Mouse (Mus musculus) CH12.LX (cell line): ENCODE data around the gene Idh3a. TPM values are rescaled to one million over a fixed set of nuclear protein-coding genes. Genes with fewer than 3 reads are reported as not detected.

ENCODE experiments used
- DNase-seq: peaks from one replicate; pipeline ENCODE4 v3.0.0-alpha.2; 2013; ENCODE audit errors: extremely low read depth
- H3K27ac ChIP-seq: 2 replicates; pipeline ENCODE4 v1.5.1; 2012; ENCODE audit warnings: low read depth, mild to moderate bottlenecking, control low read depth, moderate library complexity; ENCODE audit not compliant: insufficient read depth
- H3K27me3 ChIP-seq: replicated peaks from 2 replicates; pipeline ENCODE3; 2012; ENCODE audit warnings: inconsistent platforms
- H3K36me3 ChIP-seq, 2 experiments: replicated peaks in 1 of 2; 2 replicates each; pipeline versions ENCODE3 to v1.6.1; 2012; ENCODE audit warnings: inconsistent platforms in 1 of 2, low read length in 1 of 2, mild to moderate bottlenecking in 1 of 2, mixed read lengths in 1 of 2, moderate library complexity in 1 of 2; ENCODE audit not compliant: control insufficient read depth in 1 of 2, insufficient read depth in 1 of 2
- H3K4me1 ChIP-seq, 2 experiments: 2 replicates each; pipeline ENCODE4 v1.6.1; 2012; ENCODE audit warnings: inconsistent platforms in 1 of 2, moderate library complexity in 1 of 2; ENCODE audit not compliant: insufficient read depth in 2 of 2, control insufficient read depth in 1 of 2
- H3K4me2 ChIP-seq: 2 replicates; pipeline ENCODE4 v1.6.1; 2012; ENCODE audit warnings: low read depth, mild to moderate bottlenecking, control low read depth; ENCODE audit not compliant: poor library complexity, insufficient read depth, severe bottlenecking
- H3K4me3 ChIP-seq, 3 experiments: fragments of 150-350 bp in 1 of 3; sonication (generic) in 1 of 3; replicated peaks in 1 of 3; 2 replicates each; pipeline versions ENCODE3 to v1.5.1; 2011 to 2012; ENCODE audit warnings: low read depth in 2 of 3, low read length in 2 of 3, mild to moderate bottlenecking in 2 of 3, moderate library complexity in 2 of 3, control low read depth in 1 of 3, improper control_type of control experiment in 1 of 3, inconsistent platforms in 1 of 3, mixed read lengths in 1 of 3; ENCODE audit not compliant: poor library complexity in 1 of 3
- H3K79me2 ChIP-seq: replicated peaks from 2 replicates; pipeline ENCODE4 v1.6.1; 2012; ENCODE audit warnings: mild to moderate bottlenecking, moderate library complexity; ENCODE audit not compliant: control insufficient read depth, poor library complexity, insufficient read depth, severe bottlenecking; ENCODE audit errors: extremely low read depth
- H3K9ac ChIP-seq: 2 replicates; pipeline ENCODE4 v1.6.1; 2012; ENCODE audit warnings: low read depth, mild to moderate bottlenecking, control low read depth, moderate library complexity; ENCODE audit not compliant: insufficient read depth
- H3K9me3 ChIP-seq: replicated peaks from 2 replicates; pipeline ENCODE3; 2012; ENCODE audit warnings: low read length, inconsistent platforms, mixed read lengths
- BHLHE40 ChIP-seq: IDR thresholded peaks from 2 replicates; pipeline ENCODE4 v1.6.1; 2011; ENCODE audit warnings: mild to moderate bottlenecking, low read depth, low read length, improper control_type of control experiment
- CTCF ChIP-seq, 2 experiments: IDR thresholded peaks in 1 of 2; conservative IDR thresholded peaks in 1 of 2; 2 replicates each; pipeline ENCODE4 v1.5.1; 2011 to 2012; ENCODE audit warnings: low read depth in 2 of 2, low read length in 2 of 2, improper control_type of control experiment in 1 of 2, inconsistent platforms in 1 of 2, mild to moderate bottlenecking in 1 of 2, moderate library complexity in 1 of 2
- EP300 ChIP-seq: IDR thresholded peaks from 2 replicates; pipeline ENCODE4 v1.6.1; 2011; ENCODE audit warnings: low read length, improper control_type of control experiment
- ETS1 ChIP-seq: conservative IDR thresholded peaks from 2 replicates; pipeline ENCODE4 v1.6.1; 2012; ENCODE audit warnings: low read depth, mild to moderate bottlenecking, inconsistent platforms, low read length, improper control_type of control experiment, moderate library complexity
- IRF4 ChIP-seq: IDR thresholded peaks from 2 replicates; pipeline ENCODE4 v1.6.1; 2014; ENCODE audit warnings: low read depth, mild to moderate bottlenecking, inconsistent platforms, low read length, improper control_type of control experiment
- KAT2A ChIP-seq: IDR thresholded peaks from 2 replicates; pipeline ENCODE4 v1.6.1; 2012; ENCODE audit warnings: low read length, improper control_type of control experiment, inconsistent platforms; ENCODE audit not compliant: insufficient replicate concordance
- MAFK ChIP-seq: IDR thresholded peaks from 2 replicates; pipeline ENCODE4 v1.6.1; 2011; ENCODE audit warnings: low read length, improper control_type of control experiment; ENCODE audit not compliant: insufficient replicate concordance
- MEF2A ChIP-seq: IDR thresholded peaks from 2 replicates; pipeline ENCODE4 v1.6.1; 2014; ENCODE audit warnings: low read depth, mild to moderate bottlenecking, inconsistent platforms, low read length, improper control_type of control experiment, borderline replicate concordance
- MXI1 ChIP-seq: IDR thresholded peaks from 2 replicates; pipeline ENCODE4 v1.6.1; 2011; ENCODE audit warnings: mild to moderate bottlenecking, low read depth, low read length, improper control_type of control experiment
- MYC ChIP-seq: IDR thresholded peaks from 2 replicates; pipeline ENCODE4 v1.6.1; 2011; ENCODE audit warnings: low read depth, mild to moderate bottlenecking, improper control_type of control experiment, low read length
- POLR2AphosphoS2 ChIP-seq: IDR thresholded peaks from 2 replicates; pipeline ENCODE4 v1.6.1; 2011; ENCODE audit warnings: low read depth, low read length, improper control_type of control experiment
- RAD21 ChIP-seq: IDR thresholded peaks from 2 replicates; pipeline ENCODE4 v1.6.1; 2011; ENCODE audit warnings: low read depth, mild to moderate bottlenecking, low read length, improper control_type of control experiment, moderate library complexity
- SIN3A ChIP-seq: IDR thresholded peaks from 2 replicates; pipeline ENCODE4 v1.6.1; 2012; ENCODE audit warnings: low read length, improper control_type of control experiment, inconsistent platforms
- SMC3 ChIP-seq: IDR thresholded peaks from 2 replicates; pipeline ENCODE4 v1.6.1; 2011; ENCODE audit warnings: low read depth, low read length, improper control_type of control experiment
- TBP ChIP-seq: conservative IDR thresholded peaks from 2 replicates; pipeline ENCODE4 v1.6.1; 2011; ENCODE audit warnings: low read depth, low read length, improper control_type of control experiment
- TCF12 ChIP-seq: IDR thresholded peaks from 2 replicates; pipeline ENCODE4 v1.6.1; 2014; ENCODE audit warnings: low read depth, mild to moderate bottlenecking, inconsistent platforms, low read length, improper control_type of control experiment
- UBTF ChIP-seq: IDR thresholded peaks from 2 replicates; pipeline ENCODE4 v1.6.1; 2012; ENCODE audit warnings: low read depth, mild to moderate bottlenecking, inconsistent platforms, low read length, improper control_type of control experiment, moderate library complexity
- ZC3H11A ChIP-seq: IDR thresholded peaks from 2 replicates; pipeline ENCODE4 v1.6.1; 2012; ENCODE audit warnings: low read depth, mild to moderate bottlenecking, inconsistent platforms, low read length, improper control_type of control experiment
- ZNF384 ChIP-seq: IDR thresholded peaks from 2 replicates; pipeline ENCODE4 v1.6.1; 2012; ENCODE audit warnings: low read depth, low read length, improper control_type of control experiment, inconsistent platforms
- dilution Hi-C: fragments of 300-500 bp; cut with MboI; formaldehyde crosslinking; loops from 2 replicates; pipeline ENCODE4 v1.14.3; 2020; ENCODE audit warnings: low sequenced_read_pairs; ENCODE audit not compliant: extremely low pct_unique_long_range_greater_than_20kb, extremely low pct_ligation_motif_present
- in situ Hi-C: fragments of 300-500 bp; cut with MboI; formaldehyde crosslinking; loops from 3 replicates; pipeline ENCODE4 v1.14.3; 2019; ENCODE audit warnings: low sequenced_read_pairs, low pct_ligation_motif_present, low pct_unique_long_range_greater_than_20kb, mixed read lengths
- polyA plus RNA-seq: library from polyadenylated mRNA; unstranded; fragments of >175 nt; gene quantifications from 2 replicates; pipeline ENCODE4 v1.2.1, GENCODE M21; 2012; ENCODE audit warnings: low read depth; ENCODE audit not compliant: insufficient read length
- total RNA-seq, 2 experiments: library from RNA; depleted of rRNA; stranded (reverse); fragments of 300-350 nt in 1 of 2; fragments of >200 nt in 1 of 2; gene quantifications; 2 replicates each; pipeline ENCODE4 v1.2.3; 2012 to 2014

The Idh3a gene
- total and polyA plus RNA-seq, 3 experiments = 102 to 198 (median 178) TPM

GRCm38 (mm10) chr9:54602916-54603315 lies 16.8 kb downstream of the Idh3a start:
- Histone ChIP-seq H3K9me3 (no peaks in the 10 kb centered on the region), H3K79me2 (no peaks in the 10 kb centered on the region; the same call in 1 of the 2 replicates), H3K4me1 (peaks cover 15 to 52% of the 10 kb centered on the region in 2 experiments), H3K36me3 (peaks cover 47 to 90% of the 10 kb centered on the region in 2 experiments), H3K9ac (no peak overlapping the region), H3K27me3 (no peaks in the 10 kb centered on the region), H3K4me2 (peak overlapping the region; percentile 41), H3K27ac (peak overlapping the region; percentile 71), H3K4me3 (no peak overlapping the region)
- TF ChIP-seq CTCF (conservative IDR thresholded peaks at IDR 0.05 in 1 of 2, IDR thresholded peaks at IDR 0.05 in 1 of 2; ENCODE audit: low read depth in 2 of 2, low read length in 2 of 2) (no peak), IRF4 (peak; percentile 58), RAD21 (no peak), ZC3H11A (no peak), POLR2AphosphoS2 (no peak), UBTF (0 out of 2 replicates have a peak, but pooled peaks have one; percentile 64)
- dilution Hi-C loops = no loop called here
- DNase-seq = peak; percentile 74
- in situ Hi-C loops = loop anchor here (5.0 to 10.0 kb wide), 2 partner anchors 51 to 158 kb away; no protein-coding TSS in a partner anchor

DNA sequence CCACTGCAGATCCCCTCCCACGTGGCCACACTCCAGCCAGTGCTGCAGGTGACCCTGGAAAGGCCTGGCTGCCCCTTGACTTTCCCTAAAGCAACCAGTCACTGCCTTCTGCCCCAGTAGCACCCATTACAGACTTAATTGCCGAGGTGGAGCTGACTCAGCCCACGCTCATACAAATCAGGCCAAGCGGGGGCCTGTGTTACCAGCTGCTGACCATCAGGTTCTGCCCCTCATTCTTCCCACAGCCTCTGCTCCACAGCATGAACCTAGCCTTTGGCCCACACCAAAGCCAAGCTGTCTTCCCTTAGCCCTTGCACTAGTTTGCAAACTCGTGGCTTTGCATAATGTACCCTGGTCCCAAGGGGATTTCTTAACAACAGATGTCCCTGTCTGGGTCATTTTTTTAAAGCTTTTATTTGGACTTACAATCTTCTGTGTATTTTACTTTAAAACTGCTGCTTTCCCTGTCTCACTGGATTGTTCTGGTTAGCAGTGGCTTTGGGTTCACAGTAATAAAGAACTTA lies 18.1 kb downstream of the Idh3a start:
- TF ChIP-seq ETS1 (peak; percentile 53), TBP (no peak), TCF12 (peak; percentile 66; the same call in 1 of the 2 replicates), SIN3A (peak; percentile 61; the same call in 1 of the 2 replicates), KAT2A (no peak), RAD21 (no peak), MAFK (no peak), SMC3 (no peak), EP300 (peak; percentile 66), ZNF384 (peak; percentile 91), MEF2A (peak; percentile 69; the same call in 1 of the 2 replicates), BHLHE40 (peak; percentile 64), MXI1 (peak; percentile 41; the same call in 1 of the 2 replicates), POLR2AphosphoS2 (peak; percentile 75; the same call in 1 of the 2 replicates), MYC (no peak)
- dilution Hi-C loops = no loop called here

More for the DNA sequence above, 18.1 kb downstream of the Idh3a start:
- Histone ChIP-seq H3K4me1 (peaks cover 15 to 52% of the 10 kb centered on the region in 2 experiments), H3K36me3 (peaks cover 49 to 90% of the 10 kb centered on the region in 2 experiments), H3K79me2 (no peaks in the 10 kb centered on the region; the same call in 1 of the 2 replicates), H3K9ac (no peak overlapping the region), H3K4me3 (peak overlapping the region in 1 of 3 experiments; percentile 7), H3K27me3 (no peaks in the 10 kb centered on the region), H3K27ac (peak overlapping the region; percentile 85), H3K9me3 (no peaks in the 10 kb centered on the region), H3K4me2 (no peak overlapping the region)
- peak; percentile 73 for DNase-seq
- in situ Hi-C loops = loop anchor here (5.0 to 10.0 kb wide), 2 partner anchors 52 to 159 kb away; no protein-coding TSS in a partner anchor
